Mouse (Mus musculus) ovary, postnatal 36 days (tissue): ENCODE data around the gene Abca6.

ENCODE experiments used
- DNase-seq: peaks from one replicate; pipeline ENCODE4 v3.0.0; 2022; ENCODE audit warnings: low spot score, mixed read lengths

Gene Abca6

GRCm38 (mm10) chr11:110196561-110197306 lies 54.8 kb downstream of the Abca6 start:
- no peak for DNase-seq

- DNase-seq, result no peak
Measured at GRCm38 (mm10) chr11:110195310-110195709, 56.3 kb downstream of the Abca6 start.

GRCm38 (mm10) chr11:110171212-110171611 lies 80.4 kb downstream of the Abca6 start:
- no peak for DNase-seq

GRCm38 (mm10) chr11:110167459-110168251 lies 83.9 kb downstream of the Abca6 start, which contains the start of gene Abca9:
Gene Abca9 (minus strand): TSS chr11:110168196.
- DNase-seq, result peak; percentile 17

- DNase-seq, result no peak
Measured at GRCm38 (mm10) chr11:110165822-110166221, 85.8 kb downstream of the Abca6 start.

- no peak for DNase-seq
Measured at GRCm38 (mm10) chr11:110165409-110165808, 86.2 kb downstream of the Abca6 start.

- DNase-seq, result no peak
Measured at GRCm38 (mm10) chr11:110157059-110157458, 94.5 kb downstream of the Abca6 start.

GRCm38 (mm10) chr11:110155985-110156384 lies 95.6 kb downstream of the Abca6 start:
- DNase-seq, result no peak

GRCm38 (mm10) chr11:110147640-110148039 lies 103.9 kb downstream of the Abca6 start:
- no peak for DNase-seq

- DNase-seq, result no peak
Measured at GRCm38 (mm10) chr11:110145421-110145820, 106.2 kb downstream of the Abca6 start.

GRCm38 (mm10) chr11:110130760-110131159 lies 120.8 kb downstream of the Abca6 start:
- no peak for DNase-seq
